In genomic region chr12:108606321-108606720, GRCm38 (mm10) we compare ENCODE assay signal across 14 mouse cellular contexts. TPM values are rescaled to one million over a fixed set of nuclear protein-coding genes. Genes with fewer than 3 reads are reported as not detected.
DNase-seq lines count a peak whose midpoint lies in the region; ATAC-seq and TF ChIP-seq lines count a peak whose summit lies in the region.
"Had no signal": no experiment of that assay in that cellular context is flagged by ENCODE, and none has a peak within 500 bp of the region (broad histone marks: within the 10 kb centered on the region; RNA-seq: fewer than 3 reads in every experiment).

No protein-coding gene starts in this region.

- H3K36me3 ChIP-seq in forebrain, embryonic 14.5 days (ENCODE audit: control insufficient read depth, insufficient read depth, low read length): no peaks in the 10 kb centered on the region
- no peaks in the 10 kb centered on the region for H3K36me3 ChIP-seq in midbrain, embryonic 11.5 days (ENCODE audit: control insufficient read depth, insufficient read depth, low read length)
- H3K36me3 ChIP-seq: G1E had no signal

- peak overlapping the region; percentile 28 for H3K4me3 ChIP-seq in forebrain, embryonic 14.5 days (ENCODE audit: low read depth, low read length)
- H3K4me3 ChIP-seq in midbrain, embryonic 11.5 days (ENCODE audit: low read depth, low read length): no peak overlapping the region
- no peak overlapping the region for H3K4me3 ChIP-seq in lung, adult 2 months (replicated peaks; ENCODE audit: extremely low read depth, low read depth, low read length)
- H3K4me3 ChIP-seq: limb, embryonic 12.5 days; lung, embryonic 15.5 days had no signal

- TF ChIP-seq CTCF in lung, adult 2 months (IDR thresholded peaks at IDR 0.05; ENCODE audit: insufficient read depth, low read length): no peak

- TF ChIP-seq POLR2A in lung, adult 2 months (IDR thresholded peaks at IDR 0.05; ENCODE audit: borderline replicate concordance, extremely low read depth, low read depth, low read length): no peak

- no peaks in the 10 kb centered on the region for H3K9me3 ChIP-seq in forebrain, embryonic 14.5 days (replicated peaks; ENCODE audit: control insufficient read depth, low read length)
- no peaks in the 10 kb centered on the region for H3K9me3 ChIP-seq in midbrain, embryonic 11.5 days (ENCODE audit: control insufficient read depth, low read length)
- H3K9me3 ChIP-seq: limb, embryonic 12.5 days; lung, embryonic 15.5 days had no signal

- ATAC-seq in forebrain, embryonic 14.5 days: 0 out of 2 replicates have a peak, but pooled peaks have one; percentile 12
- ATAC-seq in midbrain, embryonic 11.5 days (ENCODE audit: low FRiP score): no peak

- peak overlapping the region; percentile 84 for H3K27ac ChIP-seq in forebrain, embryonic 14.5 days (ENCODE audit: low read depth, low read length)
- H3K27ac ChIP-seq in midbrain, embryonic 11.5 days (ENCODE audit: low read depth, low read length): no peak overlapping the region
- H3K27ac ChIP-seq: lung, embryonic 15.5 days had no signal

- H3K9ac ChIP-seq in forebrain, embryonic 14.5 days (ENCODE audit: low read length): peak overlapping the region; percentile 62
- peak overlapping the region; percentile 18; the same call in 1 of the 2 replicates for H3K9ac ChIP-seq in midbrain, embryonic 11.5 days (ENCODE audit: low read length)
- H3K9ac ChIP-seq: limb, embryonic 12.5 days; lung, embryonic 15.5 days had no signal

- peak overlapping the region; percentile 49 for H3K4me2 ChIP-seq in forebrain, embryonic 14.5 days (ENCODE audit: low read length)
- no peak overlapping the region for H3K4me2 ChIP-seq in midbrain, embryonic 11.5 days
- H3K4me2 ChIP-seq: heart, embryonic 11.5 days; limb, embryonic 12.5 days; lung, embryonic 15.5 days had no signal

- H3K4me1 ChIP-seq in forebrain, embryonic 14.5 days (ENCODE audit: control insufficient read depth, insufficient read depth, low read length): peaks cover 30% of the 10 kb centered on the region
- peaks cover 30% of the 10 kb centered on the region for H3K4me1 ChIP-seq in midbrain, embryonic 11.5 days (ENCODE audit: control insufficient read depth, insufficient read depth, low read length)
- H3K4me1 ChIP-seq in lung, adult 2 months (ENCODE audit: control insufficient read depth, insufficient read depth, low read length): peaks cover 2% of the 10 kb centered on the region; the same call in 1 of the 2 replicates

- 27% methylated on average over 7 of the region's 7 CpGs for WGBS in forebrain, embryonic 14.5 days
- 46% methylated on average over 7 of the region's 7 CpGs for WGBS in midbrain, embryonic 11.5 days
- 73% methylated on average over 7 of the region's 7 CpGs for WGBS in lung, adult 2 months

- H3K27me3 ChIP-seq in forebrain, embryonic 14.5 days (replicated peaks; ENCODE audit: control insufficient read depth, insufficient read depth, low read length): no peaks in the 10 kb centered on the region
- no peaks in the 10 kb centered on the region for H3K27me3 ChIP-seq in midbrain, embryonic 11.5 days (ENCODE audit: control insufficient read depth, insufficient read depth, low read length)
- H3K27me3 ChIP-seq: limb, embryonic 12.5 days; lung, embryonic 15.5 days had no signal

- DNase-seq in frontal cortex, postnatal 36 days (ENCODE audit: low spot score in 2 of 2): peak; percentile 18 to 21
- no peak for DNase-seq in frontal cortex, postnatal 25 days (ENCODE audit: low spot score in 2 of 2)
- DNase-seq in Muller cell, postnatal 12 days (ENCODE audit: inconsistent ontology term): peak; percentile 25
- DNase-seq in forebrain, embryonic 14.5 days (ENCODE audit: low spot score): peak; percentile 65
- DNase-seq in midbrain, embryonic 11.5 days (ENCODE audit: low spot score, missing footprints): peak; percentile 89
- DNase-seq in thymus, postnatal 0 days (ENCODE audit: low spot score): no peak
- DNase-seq in lung, adult 2 months: no peak
- no peak for DNase-seq in gastrocnemius, postnatal 25 days
- DNase-seq: kidney, postnatal 4 days; thymus, adult 18-20 months had no signal

RNA-seq across cellular contexts. Expression of gene Evl, which starts 51.8 kb away (rescaled TPM):
- polyA plus RNA-seq in forebrain, embryonic 14.5 days (2014; fragmentation: Nextera tagmentation; extraction: Ambion mirVana): 208 and 232 TPM in 2 replicates
- 102 and 119 TPM in 2 replicates for polyA plus RNA-seq in midbrain, embryonic 11.5 days (2014; fragmentation: Nextera tagmentation; extraction: Ambion mirVana)
- 69.7 and 73.8 TPM in 2 replicates for polyA plus RNA-seq in thymus, postnatal 0 days (2015; fragmentation: Nextera tagmentation; extraction: Ambion mirVana)
- 51.2 and 65.6 TPM in 2 replicates for polyA plus RNA-seq in lung, adult 2 months (2012; rRNA removed)
- 10 to 100 TPM; 15.0 to 16.4 TPM for total RNA-seq in gastrocnemius, postnatal 25 days (2021)
- total RNA-seq: G1E had no signal
- polyA plus RNA-seq: G1E had no signal

Comparison
In these comparisons a context has a peak if more than half of its experiments do, and no peak if none do; other contexts are left out.
1. DNase-seq: peak in frontal cortex, postnatal 36 days (2 of 2), Muller cell, postnatal 12 days (single experiment), forebrain, embryonic 14.5 days (single experiment) and midbrain, embryonic 11.5 days (single experiment); none in frontal cortex, postnatal 25 days (0 of 2), thymus, postnatal 0 days (single experiment), lung, adult 2 months (single experiment) and gastrocnemius, postnatal 25 days (single experiment).